In genomic region chr3:142747673-142748072, GRCm38 (mm10) we compare ENCODE assay signal across 27 mouse cellular contexts. TPM values are rescaled to one million over a fixed set of nuclear protein-coding genes. Genes with fewer than 3 reads are reported as not detected.
DNase-seq lines count a peak whose midpoint lies in the region; ATAC-seq and TF ChIP-seq lines count a peak whose summit lies in the region.
"Had no signal": no experiment of that assay in that cellular context is flagged by ENCODE, and none has a peak within 500 bp of the region (broad histone marks: within the 10 kb centered on the region; RNA-seq: fewer than 3 reads in every experiment).

No protein-coding gene starts in this region.

- WGBS in liver, embryonic 15.5 days (ENCODE audit: insufficient replicate concordance), result 90% methylated on average over 7 of the region's 7 CpGs
- WGBS in hindbrain, postnatal 0 days, result 95% methylated on average over 7 of the region's 7 CpGs

- H3K4me2 ChIP-seq in liver, embryonic 15.5 days, result peak overlapping the region; percentile 21; the same call in 1 of the 2 replicates
- H3K4me2 ChIP-seq in hindbrain, postnatal 0 days (ENCODE audit: low read depth, low read length), result no peak overlapping the region
- H3K4me2 ChIP-seq: embryonic facial prominence, embryonic 12.5 days; heart, embryonic 12.5 days; midbrain, embryonic 15.5 days; neural tube, embryonic 12.5 days had no signal

- no peak overlapping the region for H3K4me3 ChIP-seq in liver, embryonic 15.5 days (replicated peaks)
- H3K4me3 ChIP-seq in hindbrain, postnatal 0 days (ENCODE audit: low read length), result no peak overlapping the region
- H3K4me3 ChIP-seq: embryonic facial prominence, embryonic 12.5 days; heart, embryonic 12.5 days; midbrain, embryonic 15.5 days; neural tube, embryonic 12.5 days had no signal

- no peaks in the 10 kb centered on the region for H3K9me3 ChIP-seq in liver, embryonic 15.5 days (replicated peaks)
- H3K9me3 ChIP-seq in hindbrain, postnatal 0 days (ENCODE audit: low read length), result no peaks in the 10 kb centered on the region
- H3K9me3 ChIP-seq: embryonic facial prominence, embryonic 12.5 days; G1E; heart, embryonic 12.5 days; midbrain, embryonic 15.5 days; neural tube, embryonic 12.5 days had no signal

- H3K4me1 ChIP-seq in liver, embryonic 15.5 days (replicated peaks), result no peaks in the 10 kb centered on the region; the same call in 1 of the 2 replicates
- H3K4me1 ChIP-seq in hindbrain, postnatal 0 days (ENCODE audit: insufficient read depth, low read length), result no peaks in the 10 kb centered on the region
- H3K4me1 ChIP-seq: embryonic facial prominence, embryonic 12.5 days; heart, embryonic 12.5 days; midbrain, embryonic 15.5 days; neural tube, embryonic 12.5 days had no signal

- DNase-seq in kidney, adult 8-10 months, result peak; percentile 42 to 65
- DNase-seq in kidney, adult 18-20 months, result no peak
- DNase-seq in kidney, adult 9 months, result peak; percentile 49
- DNase-seq in kidney, postnatal 10 days, result peak; percentile 50
- DNase-seq in hindbrain, postnatal 0 days (ENCODE audit: low spot score), result no peak
- no peak for DNase-seq in urinary bladder, postnatal 25 days (ENCODE audit: low spot score)
- DNase-seq: adrenal gland, adult 2 months; B cell, adult 2 months; cerebellum, adult 11 months; cerebellum, postnatal 10 days; forebrain, postnatal 0 days; gastrocnemius, postnatal 14 days; heart, adult 18-20 months; heart, postnatal 14 days; lung, adult 2 months; lung, postnatal 14 days; right cerebral cortex, postnatal 25 days; thymus, adult 2 months; thymus, postnatal 4 days had no signal

- no peaks in the 10 kb centered on the region for H3K27me3 ChIP-seq in liver, embryonic 15.5 days
- no peaks in the 10 kb centered on the region for H3K27me3 ChIP-seq in hindbrain, postnatal 0 days (ENCODE audit: insufficient read depth, low read length)
- H3K27me3 ChIP-seq: CH12.LX; embryonic facial prominence, embryonic 12.5 days; heart, embryonic 12.5 days; midbrain, embryonic 15.5 days; neural tube, embryonic 12.5 days; Patski had no signal

- H3K36me3 ChIP-seq in liver, embryonic 15.5 days (replicated peaks), result no peaks in the 10 kb centered on the region
- no peaks in the 10 kb centered on the region for H3K36me3 ChIP-seq in hindbrain, postnatal 0 days (ENCODE audit: insufficient read depth, low read length)
- H3K36me3 ChIP-seq: embryonic facial prominence, embryonic 12.5 days; G1E; heart, embryonic 12.5 days; midbrain, embryonic 15.5 days; neural tube, embryonic 12.5 days had no signal

- no peak for ATAC-seq in liver, embryonic 15.5 days (ENCODE audit: insufficient read depth)
- no peak for ATAC-seq in hindbrain, postnatal 0 days
- ATAC-seq: forebrain, postnatal 0 days; midbrain, embryonic 15.5 days; Patski had no signal

- peak overlapping the region; percentile 57 for H3K27ac ChIP-seq in liver, embryonic 15.5 days (replicated peaks)
- H3K27ac ChIP-seq in hindbrain, postnatal 0 days, result no peak overlapping the region
- H3K27ac ChIP-seq: embryonic facial prominence, embryonic 12.5 days; midbrain, embryonic 15.5 days; neural tube, embryonic 12.5 days had no signal

- H3K9ac ChIP-seq in liver, embryonic 15.5 days, result no peak overlapping the region
- no peak overlapping the region for H3K9ac ChIP-seq in hindbrain, postnatal 0 days (replicated peaks; ENCODE audit: low read length)
- H3K9ac ChIP-seq: embryonic facial prominence, embryonic 12.5 days; forebrain, postnatal 0 days; heart, embryonic 12.5 days; midbrain, embryonic 15.5 days; neural tube, embryonic 12.5 days had no signal

- TF ChIP-seq CTCF in hindbrain, postnatal 0 days (IDR thresholded peaks at IDR 0.05; ENCODE audit: low read depth), result no peak

RNA-seq across cellular contexts. Expression of gene Gtf2b, which starts 17.2 kb away (rescaled TPM):
- 42.6 and 46.4 TPM in 2 replicates for polyA plus RNA-seq in liver, embryonic 15.5 days (2015; fragmentation: Nextera tagmentation; extraction: Ambion mirVana)
- 31.0 and 33.3 TPM in 2 replicates for total RNA-seq in hindbrain, postnatal 0 days (2014; rRNA removed)
- polyA plus RNA-seq in hindbrain, postnatal 0 days (2015; fragmentation: Nextera tagmentation; extraction: Ambion mirVana), result 57.5 and 62.3 TPM in 2 replicates

RNA-seq across cellular contexts. Expression of gene Kyat3, which starts 46.8 kb away (rescaled TPM):
- 12.7 and 13.7 TPM in 2 replicates for polyA plus RNA-seq in liver, embryonic 15.5 days (2015; fragmentation: Nextera tagmentation; extraction: Ambion mirVana)
- total RNA-seq in hindbrain, postnatal 0 days (2014; rRNA removed), result 2.7 and 8.2 TPM in 2 replicates
- polyA plus RNA-seq in hindbrain, postnatal 0 days (2015; fragmentation: Nextera tagmentation; extraction: Ambion mirVana), result 8.3 and 9.8 TPM in 2 replicates
- polyA plus RNA-seq: G1E had no signal

Comparison
In these comparisons a context has a peak if more than half of its experiments do, and no peak if none do; other contexts are left out.
1. DNase-seq: peak in kidney, adult 8-10 months (2 of 2), kidney, adult 9 months (single experiment) and kidney, postnatal 10 days (single experiment); none in kidney, adult 18-20 months (single experiment), hindbrain, postnatal 0 days (single experiment) and urinary bladder, postnatal 25 days (single experiment).